Mouse (Mus musculus): ENCODE results near the gene Smarce1.
"Not testable (repeated sequence)": the region's sequence is repeated elsewhere in the genome, so short reads cannot be mapped to it uniquely, and the experiment has no call there.

Smarce1 gene

GRCm38 (mm10) chr11:99230261-99231048, at the start of gene Smarce1:
TSS of gene Smarce1 (minus strand) at chr11:99231017.
- DNase-seq (ENCODE audit: low read depth, low spot score): peak; percentile 89

- no peak for DNase-seq (ENCODE audit: low read depth, low spot score)
Observed at GRCm38 (mm10) chr11:99279986-99280385, 49.2 kb upstream of the Smarce1 start.

GRCm38 (mm10) chr11:99276786-99277185, 46.0 kb upstream of the Smarce1 start:
- no peak for DNase-seq (ENCODE audit: low read depth, low spot score)

GRCm38 (mm10) chr11:99275624-99276023, 44.8 kb upstream of the Smarce1 start:
- no peak for DNase-seq (ENCODE audit: low read depth, low spot score)

GRCm38 (mm10) chr11:99272721-99273120, 41.9 kb upstream of the Smarce1 start:
- DNase-seq (ENCODE audit: low read depth, low spot score): no peak

GRCm38 (mm10) chr11:99269192-99269591, 38.4 kb upstream of the Smarce1 start:
- no peak for DNase-seq (ENCODE audit: low read depth, low spot score)

GRCm38 (mm10) chr11:99265796-99266195, 35.0 kb upstream of the Smarce1 start:
- DNase-seq (ENCODE audit: low read depth, low spot score): no peak

- no peak for DNase-seq (ENCODE audit: low read depth, low spot score)
Observed at GRCm38 (mm10) chr11:99265220-99265619, 34.4 kb upstream of the Smarce1 start.

- DNase-seq (ENCODE audit: low read depth, low spot score): no peak
Observed at GRCm38 (mm10) chr11:99256213-99256612, 25.4 kb upstream of the Smarce1 start.

- peak; percentile 85 for DNase-seq (ENCODE audit: low read depth, low spot score)
Observed at GRCm38 (mm10) chr11:99255316-99255715, 24.5 kb upstream of the Smarce1 start.

- no peak for DNase-seq (ENCODE audit: low read depth, low spot score)
Observed at GRCm38 (mm10) chr11:99253893-99254292, 23.1 kb upstream of the Smarce1 start.

- no peak for DNase-seq (ENCODE audit: low read depth, low spot score)
Observed at GRCm38 (mm10) chr11:99252671-99253070, 21.9 kb upstream of the Smarce1 start.

GRCm38 (mm10) chr11:99250666-99251065, 19.8 kb upstream of the Smarce1 start:
- no peak for DNase-seq (ENCODE audit: low read depth, low spot score)

- DNase-seq (ENCODE audit: low read depth, low spot score): no peak
Observed at GRCm38 (mm10) chr11:99250241-99250640, 19.4 kb upstream of the Smarce1 start.

- DNase-seq (ENCODE audit: low read depth, low spot score): peak; percentile 33
Observed at GRCm38 (mm10) chr11:99249115-99249514, 18.3 kb upstream of the Smarce1 start.

GRCm38 (mm10) chr11:99247916-99248315, 17.1 kb upstream of the Smarce1 start:
- DNase-seq (ENCODE audit: low read depth, low spot score): no peak

- DNase-seq (ENCODE audit: low read depth, low spot score): not testable (repeated sequence)
Observed at GRCm38 (mm10) chr11:99244519-99244918, 13.7 kb upstream of the Smarce1 start.

GRCm38 (mm10) chr11:99243820-99244374, 13.1 kb upstream of the Smarce1 start, which contains the start of gene Krt222:
TSS of gene Krt222 (minus strand) at chr11:99244085.
- DNase-seq (ENCODE audit: low read depth, low spot score): peak; percentile 29

GRCm38 (mm10) chr11:99243200-99243819, 12.5 kb upstream of the Smarce1 start:
- no peak for DNase-seq (ENCODE audit: low read depth, low spot score)

GRCm38 (mm10) chr11:99242056-99242455, 11.2 kb upstream of the Smarce1 start:
- no peak for DNase-seq (ENCODE audit: low read depth, low spot score)

GRCm38 (mm10) chr11:99238468-99238867, 7.7 kb upstream of the Smarce1 start:
- peak; percentile 91 for DNase-seq (ENCODE audit: low read depth, low spot score)

- no peak for DNase-seq (ENCODE audit: low read depth, low spot score)
Observed at GRCm38 (mm10) chr11:99231049-99231816, 416 bp upstream of the Smarce1 start.

Measured in CD4-positive helper T cell, adult 2 months (primary cell).